Mouse (Mus musculus): ENCODE measurements at regions not wholly inside any gene's neighbourhood (a gene's known extent, or its start where the extent isn't known, plus 50 kb on each side); places are given as distances from the start of the nearest gene placed in this dataset.

DNA sequence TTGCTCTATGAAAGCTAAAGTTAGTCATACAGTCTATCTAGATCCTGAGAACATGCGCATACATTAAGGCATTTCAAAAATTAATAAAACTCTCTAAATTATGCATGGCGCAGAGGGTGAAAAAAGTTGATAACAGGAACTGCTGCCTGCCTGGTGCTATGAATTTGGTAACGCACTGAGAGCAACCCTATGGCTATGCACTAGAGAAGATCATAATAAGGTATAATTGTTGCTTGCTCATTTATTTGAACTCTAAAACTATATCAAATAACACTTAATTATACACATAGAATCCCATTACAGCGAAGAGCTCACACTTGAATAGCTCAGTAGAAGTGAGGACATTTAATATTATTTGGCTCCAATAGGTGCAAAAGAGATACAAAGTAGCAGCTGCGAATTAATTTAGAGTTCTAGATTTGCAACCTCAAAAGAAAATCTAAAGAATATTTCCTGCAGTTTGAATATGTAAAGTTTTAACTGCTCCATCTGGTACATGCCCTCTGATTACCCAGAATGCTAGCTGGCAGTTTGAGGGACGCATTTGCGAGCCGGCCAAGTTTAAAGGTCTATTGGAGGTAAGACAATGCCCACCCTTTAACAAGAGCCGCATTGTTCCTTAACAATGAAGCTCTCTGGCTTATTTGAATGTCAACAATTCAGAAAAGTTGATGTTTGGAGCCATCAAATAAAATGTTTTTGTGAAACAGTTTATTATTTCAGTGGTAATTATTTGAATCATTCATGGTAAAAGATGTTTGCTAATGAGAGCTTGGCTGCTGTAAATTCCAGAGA is 56.0 kb upstream of the Fbxl4 start:
- TF ChIP-seq CTCF (IDR thresholded peaks at IDR 0.05; ENCODE audit: low read depth) (no peak), EP300 (IDR thresholded peaks at IDR 0.05; ENCODE audit: low read depth) (no peak)

Data from liver, postnatal 0 days (tissue).